Mouse (Mus musculus): ENCODE measurements around the gene Ngef. TPM values are rescaled to one million over a fixed set of nuclear protein-coding genes. Genes with fewer than 3 reads are reported as not detected.

Gene Ngef
- total RNA-seq, 1 experiment: 1.2 TPM

GRCm38 (mm10) chr1:87620211-87620668 is 46.6 kb upstream of the Ngef start, which contains the start of gene Inpp5d:
Gene Inpp5d (plus strand): TSS chr1:87620312.
- no peak within 1 kb of the TSS for H3K27ac ChIP-seq (ENCODE audit: insufficient read depth, low read depth, low read length, poor library complexity, severe bottlenecking)
- H3K36me3 ChIP-seq (ENCODE audit: control insufficient read depth, insufficient read depth, low read length, poor library complexity, severe bottlenecking): no peaks in the 10 kb centered on the region
- in situ Hi-C loops (cut with MboI; ENCODE audit: low sequenced_read_pairs in 2 of 2, unreplicated experiment in 2 of 2): no loop called here
- H3K9ac ChIP-seq (ENCODE audit: insufficient read depth, low read depth, low read length, poor library complexity, severe bottlenecking): no peak within 1 kb of the TSS
- no peaks in the 10 kb centered on the region for H3K9me3 ChIP-seq (ENCODE audit: control insufficient read depth, insufficient read depth, low read depth, low read length)
- TF ChIP-seq MAFK (IDR thresholded peaks at IDR 0.05; ENCODE audit: insufficient read depth, low read depth, low read length) (no peak), ZC3H11A (IDR thresholded peaks at IDR 0.05; ENCODE audit: borderline replicate concordance, low read depth, low read length) (no peak), ZNF384 (IDR thresholded peaks at IDR 0.05; ENCODE audit: low read depth, low read length) (no peak), CHD2 (IDR thresholded peaks at IDR 0.05; ENCODE audit: low read depth, low read length) (no peak), HCFC1 (IDR thresholded peaks at IDR 0.05; ENCODE audit: borderline replicate concordance, insufficient read depth, low read length) (no peak)
- H3K4me1 ChIP-seq (ENCODE audit: control insufficient read depth in 2 of 2, insufficient read depth in 2 of 2, low read length in 2 of 2, poor library complexity in 1 of 2): no peaks in the 10 kb centered on the region
- no peak for DNase-seq (ENCODE audit: low read depth, low spot score)
- H3K4me3 ChIP-seq (ENCODE audit: insufficient read depth in 1 of 2, low read depth in 1 of 2, low read length in 2 of 2, poor library complexity in 1 of 2, severe bottlenecking in 1 of 2): no peak within 1 kb of the TSS

GRCm38 (mm10) chr1:87614576-87615295 is 41.1 kb upstream of the Ngef start:
- Histone ChIP-seq H3K36me3 (ENCODE audit: control insufficient read depth, insufficient read depth, low read length, poor library complexity, severe bottlenecking) (no peaks in the 10 kb centered on the region), H3K9ac (ENCODE audit: insufficient read depth, low read depth, low read length, poor library complexity, severe bottlenecking) (no peak overlapping the region), H3K4me1 (ENCODE audit: control insufficient read depth in 2 of 2, insufficient read depth in 2 of 2, low read length in 2 of 2, poor library complexity in 1 of 2) (no peaks in the 10 kb centered on the region), H3K27ac (ENCODE audit: insufficient read depth, low read depth, low read length, poor library complexity, severe bottlenecking) (no peak overlapping the region), H3K4me3 (ENCODE audit: insufficient read depth in 1 of 2, low read depth in 1 of 2, low read length in 2 of 2, poor library complexity in 1 of 2, severe bottlenecking in 1 of 2) (no peak overlapping the region), H3K9me3 (ENCODE audit: control insufficient read depth, insufficient read depth, low read depth, low read length) (no peaks in the 10 kb centered on the region)
- TF ChIP-seq CHD2 (IDR thresholded peaks at IDR 0.05; ENCODE audit: low read depth, low read length) (no peak), HCFC1 (IDR thresholded peaks at IDR 0.05; ENCODE audit: borderline replicate concordance, insufficient read depth, low read length) (no peak), ZC3H11A (IDR thresholded peaks at IDR 0.05; ENCODE audit: borderline replicate concordance, low read depth, low read length) (no peak), ZNF384 (IDR thresholded peaks at IDR 0.05; ENCODE audit: low read depth, low read length) (no peak), MAFK (IDR thresholded peaks at IDR 0.05; ENCODE audit: insufficient read depth, low read depth, low read length) (no peak)
- in situ Hi-C loops (cut with MboI; ENCODE audit: low sequenced_read_pairs in 2 of 2, unreplicated experiment in 2 of 2): no loop called here
- DNase-seq (ENCODE audit: low read depth, low spot score): no peak

- Histone ChIP-seq H3K36me3 (ENCODE audit: control insufficient read depth, insufficient read depth, low read length, poor library complexity, severe bottlenecking) (no peaks in the 10 kb centered on the region), H3K27ac (ENCODE audit: insufficient read depth, low read depth, low read length, poor library complexity, severe bottlenecking) (no peak overlapping the region), H3K4me1 (ENCODE audit: control insufficient read depth in 2 of 2, insufficient read depth in 2 of 2, low read length in 2 of 2, poor library complexity in 1 of 2) (peaks cover 0 to 3% of the 10 kb centered on the region in 2 experiments; a peak in 2 of 4 replicates), H3K4me3 (ENCODE audit: insufficient read depth in 1 of 2, low read depth in 1 of 2, low read length in 2 of 2, poor library complexity in 1 of 2, severe bottlenecking in 1 of 2) (no peak overlapping the region), H3K9me3 (ENCODE audit: control insufficient read depth, insufficient read depth, low read depth, low read length) (no peaks in the 10 kb centered on the region), H3K9ac (ENCODE audit: insufficient read depth, low read depth, low read length, poor library complexity, severe bottlenecking) (no peak overlapping the region)
- in situ Hi-C loops (cut with MboI; ENCODE audit: low sequenced_read_pairs in 2 of 2, unreplicated experiment in 2 of 2): no loop called here
- DNase-seq (ENCODE audit: low read depth, low spot score): peak; percentile 62
- TF ChIP-seq ZNF384 (IDR thresholded peaks at IDR 0.05; ENCODE audit: low read depth, low read length) (no peak), CHD2 (IDR thresholded peaks at IDR 0.05; ENCODE audit: low read depth, low read length) (no peak), ZC3H11A (IDR thresholded peaks at IDR 0.05; ENCODE audit: borderline replicate concordance, low read depth, low read length) (no peak), HCFC1 (IDR thresholded peaks at IDR 0.05; ENCODE audit: borderline replicate concordance, insufficient read depth, low read length) (no peak), MAFK (IDR thresholded peaks at IDR 0.05; ENCODE audit: insufficient read depth, low read depth, low read length) (no peak)
Observed at GRCm38 (mm10) chr1:87608416-87609046, 34.9 kb upstream of the Ngef start.

- H3K9me3 ChIP-seq (ENCODE audit: control insufficient read depth, insufficient read depth, low read depth, low read length): no peaks in the 10 kb centered on the region
- 0 out of 2 replicates have a peak overlapping the region, but pooled peaks have one; percentile 0 for H3K9ac ChIP-seq (ENCODE audit: insufficient read depth, low read depth, low read length, poor library complexity, severe bottlenecking)
- no peaks in the 10 kb centered on the region for H3K36me3 ChIP-seq (ENCODE audit: control insufficient read depth, insufficient read depth, low read length, poor library complexity, severe bottlenecking)
- TF ChIP-seq ZNF384 (IDR thresholded peaks at IDR 0.05; ENCODE audit: low read depth, low read length) (no peak), ZC3H11A (IDR thresholded peaks at IDR 0.05; ENCODE audit: borderline replicate concordance, low read depth, low read length) (no peak), HCFC1 (IDR thresholded peaks at IDR 0.05; ENCODE audit: borderline replicate concordance, insufficient read depth, low read length) (no peak), CHD2 (IDR thresholded peaks at IDR 0.05; ENCODE audit: low read depth, low read length) (no peak), MAFK (IDR thresholded peaks at IDR 0.05; ENCODE audit: insufficient read depth, low read depth, low read length) (no peak)
- H3K27ac ChIP-seq (ENCODE audit: insufficient read depth, low read depth, low read length, poor library complexity, severe bottlenecking): no peak overlapping the region
- in situ Hi-C loops (cut with MboI; ENCODE audit: low sequenced_read_pairs in 2 of 2, unreplicated experiment in 2 of 2): no loop called here
- H3K4me3 ChIP-seq (ENCODE audit: insufficient read depth in 1 of 2, low read depth in 1 of 2, low read length in 2 of 2, poor library complexity in 1 of 2, severe bottlenecking in 1 of 2): peak overlapping the region in 1 of 2 experiments; percentile 44; a peak in 2 of 4 replicates
- H3K4me1 ChIP-seq (ENCODE audit: control insufficient read depth in 2 of 2, insufficient read depth in 2 of 2, low read length in 2 of 2, poor library complexity in 1 of 2): peaks cover 0 to 3% of the 10 kb centered on the region in 2 experiments; a peak in 2 of 4 replicates
- no peak for DNase-seq (ENCODE audit: low read depth, low spot score)
Observed at GRCm38 (mm10) chr1:87607385-87608091, 33.9 kb upstream of the Ngef start.
